Mouse (Mus musculus): ENCODE measurements at regions not wholly inside any gene's neighbourhood (a gene's known extent, or its start where the extent isn't known, plus 50 kb on each side); places are given as distances from the start of the nearest gene placed in this dataset.
A peak's percentile ranks its signal among the peaks of the same experiment; 100 is the strongest.

DNA sequence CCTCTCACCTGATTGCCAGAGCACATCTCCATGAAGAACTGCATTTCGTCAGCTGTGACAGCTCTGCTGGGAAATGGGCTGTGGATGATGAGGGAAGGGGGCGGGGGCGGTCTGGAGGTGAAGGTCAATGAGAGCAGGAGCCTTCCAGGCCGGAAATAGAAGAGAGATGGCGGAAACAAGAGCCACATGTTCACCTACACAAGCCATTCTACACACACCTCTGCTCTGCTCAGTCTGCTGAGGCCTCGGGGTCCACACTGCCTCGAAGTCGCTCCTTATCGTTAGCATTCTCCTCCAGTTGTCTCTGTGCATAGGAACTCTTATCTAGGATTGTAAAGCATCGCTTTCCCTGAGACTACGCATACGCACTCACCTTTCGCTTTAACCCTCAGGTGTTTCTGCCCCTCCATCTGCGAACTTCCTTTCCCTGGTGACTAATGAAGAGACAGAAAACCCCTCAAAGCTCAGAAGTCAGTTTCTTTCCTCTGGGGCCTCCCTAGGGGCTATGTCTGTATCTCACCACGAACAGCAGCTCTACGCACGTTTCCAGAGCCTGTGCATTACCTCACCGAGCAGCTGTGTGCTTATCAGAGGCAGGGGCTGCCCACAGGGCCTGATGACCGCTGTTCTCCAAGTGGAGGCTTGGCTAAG lies 53.0 kb upstream of the Phc1 start:
- TF ChIP-seq CTCF (IDR thresholded peaks at IDR 0.05; ENCODE audit: control insufficient read depth, insufficient read depth, insufficient read length) (no peak), MYOD1 (IDR thresholded peaks at IDR 0.05; ENCODE audit: control insufficient read depth, insufficient read length, low read depth) (peak; percentile 39), CEBPB (IDR thresholded peaks at IDR 0.05; ENCODE audit: low read depth) (no peak), USF1 (IDR thresholded peaks at IDR 0.05; ENCODE audit: low read depth) (no peak), MAX (IDR thresholded peaks at IDR 0.05) (no peak), MYOG (IDR thresholded peaks at IDR 0.05; ENCODE audit: control insufficient read depth, extremely low read depth, insufficient read length) (no peak), FOSL1 (IDR thresholded peaks at IDR 0.05; ENCODE audit: insufficient read depth, low read length, poor library complexity, severe bottlenecking) (no peak)

All from C2C12 (cell line).